Mouse (Mus musculus): ENCODE measurements around the gene Itfg2. TPM values are rescaled to one million over a fixed set of nuclear protein-coding genes. Genes with fewer than 3 reads are reported as not detected.

Gene Itfg2
- 42.1 and 43.3 TPM in 2 replicates for polyA plus RNA-seq (2014; fragmentation: Nextera tagmentation; extraction: Ambion mirVana)

DNA sequence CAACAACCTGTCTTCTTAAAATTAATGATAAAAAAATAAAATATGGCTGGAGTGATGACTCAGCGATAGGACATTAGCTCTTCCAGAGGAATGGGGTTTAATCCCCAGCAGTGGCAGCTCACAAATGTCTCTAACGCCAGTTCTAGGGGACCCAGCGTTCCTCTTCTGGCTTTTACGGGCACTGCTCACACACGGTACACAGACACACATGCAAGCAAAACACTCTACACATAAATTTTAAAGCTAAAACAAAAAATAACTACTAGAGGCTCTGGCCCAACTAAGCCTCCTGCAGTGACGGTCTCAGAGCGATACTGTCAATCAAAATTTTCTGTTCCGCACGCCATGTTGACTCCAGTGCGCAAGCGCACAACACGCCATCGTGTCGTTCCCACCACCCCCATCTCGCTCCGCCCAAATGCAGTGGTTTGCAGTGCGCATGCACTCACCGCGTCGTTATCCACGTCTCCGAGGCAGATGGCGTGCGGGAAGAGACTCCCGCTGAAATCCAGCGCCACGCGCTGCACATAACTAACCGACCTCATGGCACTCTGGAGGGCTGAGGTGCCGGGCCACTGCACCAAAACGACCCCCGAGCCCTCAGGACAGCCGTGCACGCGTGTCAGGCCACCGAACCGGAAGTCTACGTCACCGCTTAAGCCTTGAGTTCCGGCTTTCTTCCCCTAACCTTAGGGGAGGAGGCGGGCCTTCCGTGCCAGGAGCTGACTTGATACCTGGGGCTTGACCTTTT lies at the start of gene Itfg2:
Gene Itfg2, minus strand, starts transcription at position 663 of the 751 bp plus-strand sequence.
- Histone ChIP-seq H3K4me2 (ENCODE audit: low read length) (peak within 1 kb of the TSS; percentile 61), H3K27me3 (ENCODE audit: control insufficient read depth, insufficient read depth, low read length) (no peaks in the 10 kb centered on the region), H3K4me1 (ENCODE audit: control insufficient read depth, insufficient read depth, low read length) (peaks cover 4% of the 10 kb centered on the region; the same call in 1 of the 2 replicates), H3K27ac (replicated peaks; ENCODE audit: low read depth, low read length) (peak within 1 kb of the TSS; percentile 99), H3K9me3 (ENCODE audit: control insufficient read depth, low read length) (no peaks in the 10 kb centered on the region), H3K36me3 (ENCODE audit: control insufficient read depth, insufficient read depth, low read length) (peaks cover 11% of the 10 kb centered on the region), H3K4me3 (replicated peaks; ENCODE audit: low read depth, low read length) (peak within 1 kb of the TSS; percentile 61), H3K9ac (replicated peaks; ENCODE audit: low read length) (peak within 1 kb of the TSS; percentile 78)
- ATAC-seq (ENCODE audit: low FRiP score, low TSS enrichment) (peak; percentile 94), DNase-seq (peak; percentile 98)
- WGBS: under 1% methylated on average over 42 of the region's 42 CpGs

DNA sequence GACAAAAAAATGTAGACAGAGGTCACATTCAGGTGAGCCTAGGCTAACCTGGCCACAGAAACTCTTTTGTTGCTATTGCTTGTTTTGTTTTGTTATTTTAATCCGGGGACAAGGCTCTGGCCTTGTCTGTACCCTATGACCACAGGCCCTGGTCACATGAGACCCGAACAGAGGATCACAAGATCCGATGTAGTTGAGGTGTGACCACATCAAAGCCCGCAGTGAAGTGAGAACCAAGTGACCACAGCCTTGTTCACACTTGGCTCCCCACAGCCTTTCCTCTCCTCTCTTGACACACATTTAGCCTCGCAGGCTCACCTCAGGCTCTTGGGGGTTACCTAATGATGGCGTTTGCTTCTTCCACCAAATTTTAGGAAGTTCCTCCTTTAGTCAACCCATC lies 49.4 kb upstream of the Itfg2 start:
- WGBS: 94% methylated on average over 6 of the region's 6 CpGs
- no peak for DNase-seq
- Histone ChIP-seq H3K4me2 (ENCODE audit: low read length) (no peak overlapping the region), H3K36me3 (ENCODE audit: control insufficient read depth, insufficient read depth, low read length) (no peaks in the 10 kb centered on the region), H3K4me3 (replicated peaks; ENCODE audit: low read depth, low read length) (no peak overlapping the region), H3K4me1 (ENCODE audit: control insufficient read depth, insufficient read depth, low read length) (no peaks in the 10 kb centered on the region), H3K27ac (replicated peaks; ENCODE audit: low read depth, low read length) (no peak overlapping the region), H3K9me3 (ENCODE audit: control insufficient read depth, low read length) (no peaks in the 10 kb centered on the region), H3K9ac (replicated peaks; ENCODE audit: low read length) (no peak overlapping the region), H3K27me3 (ENCODE audit: control insufficient read depth, insufficient read depth, low read length) (no peaks in the 10 kb centered on the region)
- ATAC-seq (ENCODE audit: low FRiP score, low TSS enrichment): no peak

DNA sequence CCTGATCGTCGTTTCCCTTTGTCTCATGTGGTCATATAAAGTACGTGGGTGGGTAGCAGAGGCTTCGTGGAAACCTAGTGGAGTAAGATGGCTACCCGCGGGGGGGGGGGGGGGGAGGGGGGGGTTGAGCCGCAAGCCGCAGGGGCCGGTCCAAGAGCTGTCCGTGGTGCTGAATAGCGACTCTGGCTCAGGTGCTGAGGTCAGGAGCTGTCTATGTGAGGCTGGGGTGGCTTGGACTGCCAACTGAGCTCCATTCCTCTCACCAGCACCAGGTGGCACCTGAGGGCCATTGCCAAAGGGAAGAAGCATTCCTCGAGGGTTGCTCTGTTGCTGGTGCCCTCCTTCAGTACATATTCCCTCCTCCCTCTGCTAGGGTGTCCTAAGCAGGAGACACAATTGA lies 44.7 kb upstream of the Itfg2 start:
- no peak overlapping the region for H3K9ac ChIP-seq (replicated peaks; ENCODE audit: low read length)
- H3K4me2 ChIP-seq (ENCODE audit: low read length): no peak overlapping the region
- H3K4me1 ChIP-seq (ENCODE audit: control insufficient read depth, insufficient read depth, low read length): no peaks in the 10 kb centered on the region
- WGBS: 8% methylated on average over 12 of the region's 12 CpGs
- H3K4me3 ChIP-seq (replicated peaks; ENCODE audit: low read depth, low read length): no peak overlapping the region
- ATAC-seq (ENCODE audit: low FRiP score, low TSS enrichment) (no peak), DNase-seq (no peak)
- H3K27me3 ChIP-seq (ENCODE audit: control insufficient read depth, insufficient read depth, low read length): no peaks in the 10 kb centered on the region
- no peaks in the 10 kb centered on the region for H3K36me3 ChIP-seq (ENCODE audit: control insufficient read depth, insufficient read depth, low read length)
- H3K27ac ChIP-seq (replicated peaks; ENCODE audit: low read depth, low read length): no peak overlapping the region
- H3K9me3 ChIP-seq (ENCODE audit: control insufficient read depth, low read length): no peaks in the 10 kb centered on the region

DNA sequence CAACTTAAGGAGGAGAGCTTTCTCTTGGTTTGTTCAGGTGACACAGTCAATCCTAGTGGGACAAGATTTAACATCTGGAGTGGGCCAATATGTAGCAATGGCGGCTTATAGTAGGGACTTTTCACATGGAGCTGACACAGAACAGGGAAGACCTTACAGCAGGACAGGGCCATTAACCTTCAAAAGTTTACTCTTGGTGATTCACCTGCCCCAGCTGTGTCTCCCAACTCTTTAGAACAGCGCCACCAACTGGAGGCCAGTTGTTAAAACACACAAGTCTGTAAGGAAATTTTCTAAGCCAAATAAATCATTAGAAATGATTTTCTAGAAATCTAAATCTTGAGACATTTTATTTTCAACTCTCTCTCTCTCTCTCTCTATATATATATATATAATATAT lies 42.6 kb upstream of the Itfg2 start:
- no peaks in the 10 kb centered on the region for H3K9me3 ChIP-seq (ENCODE audit: control insufficient read depth, low read length)
- ATAC-seq (ENCODE audit: low FRiP score, low TSS enrichment) (no peak), DNase-seq (no peak)
- no peaks in the 10 kb centered on the region for H3K36me3 ChIP-seq (ENCODE audit: control insufficient read depth, insufficient read depth, low read length)
- no peaks in the 10 kb centered on the region for H3K27me3 ChIP-seq (ENCODE audit: control insufficient read depth, insufficient read depth, low read length)
- no peak overlapping the region for H3K4me2 ChIP-seq (ENCODE audit: low read length)
- WGBS: 47% methylated on average over 2 of the region's 2 CpGs
- no peaks in the 10 kb centered on the region for H3K4me1 ChIP-seq (ENCODE audit: control insufficient read depth, insufficient read depth, low read length)
- no peak overlapping the region for H3K9ac ChIP-seq (replicated peaks; ENCODE audit: low read length)
- H3K4me3 ChIP-seq (replicated peaks; ENCODE audit: low read depth, low read length): no peak overlapping the region
- H3K27ac ChIP-seq (replicated peaks; ENCODE audit: low read depth, low read length): no peak overlapping the region

DNA sequence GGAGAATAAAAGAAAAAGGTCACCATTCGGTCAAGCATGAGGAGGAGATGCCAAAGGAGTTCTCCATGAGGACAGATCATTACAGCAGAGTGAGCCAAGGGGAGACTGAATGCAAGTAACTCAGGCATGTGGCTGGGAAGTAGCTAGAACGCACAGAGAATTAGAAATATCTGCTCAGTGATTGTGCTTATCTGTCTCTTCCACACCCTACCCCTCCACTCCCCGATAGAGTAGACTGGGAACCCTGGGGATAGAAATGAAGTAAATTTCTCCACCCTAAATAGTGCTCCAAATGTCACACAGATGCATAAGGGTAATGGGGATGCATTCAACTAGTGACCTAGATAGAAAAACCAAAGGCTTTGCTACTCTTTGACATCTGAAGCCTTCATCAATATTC lies 41.8 kb upstream of the Itfg2 start:
- H3K9me3 ChIP-seq (ENCODE audit: control insufficient read depth, low read length): no peaks in the 10 kb centered on the region
- no peak overlapping the region for H3K9ac ChIP-seq (replicated peaks; ENCODE audit: low read length)
- ATAC-seq (ENCODE audit: low FRiP score, low TSS enrichment): no peak
- no peaks in the 10 kb centered on the region for H3K36me3 ChIP-seq (ENCODE audit: control insufficient read depth, insufficient read depth, low read length)
- no peak overlapping the region for H3K4me3 ChIP-seq (replicated peaks; ENCODE audit: low read depth, low read length)
- no peaks in the 10 kb centered on the region for H3K4me1 ChIP-seq (ENCODE audit: control insufficient read depth, insufficient read depth, low read length)
- no peak for DNase-seq
- H3K4me2 ChIP-seq (ENCODE audit: low read length): no peak overlapping the region
- H3K27me3 ChIP-seq (ENCODE audit: control insufficient read depth, insufficient read depth, low read length): no peaks in the 10 kb centered on the region
- 68% methylated on average over 3 of the region's 3 CpGs for WGBS
- H3K27ac ChIP-seq (replicated peaks; ENCODE audit: low read depth, low read length): no peak overlapping the region

DNA sequence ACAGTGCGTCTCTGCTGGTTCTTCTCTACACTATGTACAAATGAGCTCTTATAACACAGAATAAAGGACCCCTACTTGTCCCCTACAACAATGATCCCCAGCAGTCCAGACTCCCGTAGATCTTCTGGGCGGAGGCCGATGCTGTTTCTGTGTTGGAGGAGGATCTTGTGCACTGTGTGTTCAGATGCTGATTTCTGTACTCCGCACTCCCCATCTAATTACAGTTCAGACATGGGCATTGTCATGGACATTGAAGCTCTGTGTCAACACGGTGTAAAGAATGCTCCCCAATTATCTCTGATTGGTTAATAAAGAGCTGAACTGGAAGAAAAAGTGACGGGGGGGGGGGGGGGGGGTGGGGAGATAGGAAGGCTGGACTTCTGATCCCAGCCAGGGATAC lies 41.3 kb upstream of the Itfg2 start:
- Histone ChIP-seq H3K27ac (replicated peaks; ENCODE audit: low read depth, low read length) (no peak overlapping the region), H3K9me3 (ENCODE audit: control insufficient read depth, low read length) (no peaks in the 10 kb centered on the region), H3K4me1 (ENCODE audit: control insufficient read depth, insufficient read depth, low read length) (no peaks in the 10 kb centered on the region), H3K9ac (replicated peaks; ENCODE audit: low read length) (no peak overlapping the region), H3K27me3 (ENCODE audit: control insufficient read depth, insufficient read depth, low read length) (no peaks in the 10 kb centered on the region), H3K4me3 (replicated peaks; ENCODE audit: low read depth, low read length) (no peak overlapping the region), H3K36me3 (ENCODE audit: control insufficient read depth, insufficient read depth, low read length) (no peaks in the 10 kb centered on the region), H3K4me2 (ENCODE audit: low read length) (no peak overlapping the region)
- no peak for ATAC-seq (ENCODE audit: low FRiP score, low TSS enrichment)
- 68% methylated on average over 7 of the region's 7 CpGs for WGBS
- DNase-seq: no peak

DNA sequence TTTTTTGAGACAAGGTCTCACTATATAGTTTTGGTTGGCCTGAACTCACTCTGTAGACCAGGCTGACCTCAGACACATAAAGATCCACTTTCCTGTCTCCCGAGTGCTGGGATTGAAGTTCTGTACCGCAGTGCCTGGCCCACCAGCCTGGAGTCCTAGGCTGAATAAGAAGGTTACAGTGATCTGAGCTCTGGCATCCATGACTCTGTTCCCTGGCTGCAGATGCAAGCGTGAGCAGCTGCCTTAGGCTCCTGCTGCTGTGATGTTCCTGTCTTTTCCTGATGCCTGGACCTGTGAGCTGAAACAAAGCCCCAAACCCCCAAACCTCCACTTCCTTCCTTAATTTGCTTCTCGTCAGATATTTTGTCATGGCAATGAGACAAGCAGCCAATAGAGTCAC lies 40.3 kb upstream of the Itfg2 start:
- Histone ChIP-seq H3K9ac (replicated peaks; ENCODE audit: low read length) (no peak overlapping the region), H3K27me3 (ENCODE audit: control insufficient read depth, insufficient read depth, low read length) (no peaks in the 10 kb centered on the region), H3K4me3 (replicated peaks; ENCODE audit: low read depth, low read length) (no peak overlapping the region), H3K4me1 (ENCODE audit: control insufficient read depth, insufficient read depth, low read length) (no peaks in the 10 kb centered on the region), H3K4me2 (ENCODE audit: low read length) (no peak overlapping the region), H3K27ac (replicated peaks; ENCODE audit: low read depth, low read length) (no peak overlapping the region), H3K9me3 (ENCODE audit: control insufficient read depth, low read length) (no peaks in the 10 kb centered on the region), H3K36me3 (ENCODE audit: control insufficient read depth, insufficient read depth, low read length) (no peaks in the 10 kb centered on the region)
- WGBS: 92% methylated on average over 4 of the region's 4 CpGs
- ATAC-seq (ENCODE audit: low FRiP score, low TSS enrichment) (no peak), DNase-seq (no peak)

DNA sequence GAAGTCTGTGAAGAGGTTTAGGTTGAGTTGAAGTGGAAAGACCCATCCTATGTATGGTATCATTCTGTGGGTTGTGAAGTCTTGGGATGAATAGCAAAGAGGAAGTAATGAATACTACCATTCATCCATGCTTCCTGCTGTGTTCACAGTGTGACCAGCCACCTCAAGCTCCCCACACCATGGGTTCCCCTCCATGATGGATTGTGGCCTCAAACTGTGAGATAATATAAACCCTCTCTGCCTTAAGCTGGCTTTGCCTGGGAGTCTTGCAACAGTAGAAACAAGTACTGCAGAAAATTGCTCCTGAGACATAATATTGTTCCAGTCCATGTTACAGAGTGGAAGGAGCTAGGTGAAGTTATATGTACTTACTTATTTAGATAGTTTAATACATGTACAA lies 36.9 kb upstream of the Itfg2 start:
- H3K27me3 ChIP-seq (ENCODE audit: control insufficient read depth, insufficient read depth, low read length): no peaks in the 10 kb centered on the region
- no peaks in the 10 kb centered on the region for H3K4me1 ChIP-seq (ENCODE audit: control insufficient read depth, insufficient read depth, low read length)
- H3K36me3 ChIP-seq (ENCODE audit: control insufficient read depth, insufficient read depth, low read length): no peaks in the 10 kb centered on the region
- no peak overlapping the region for H3K27ac ChIP-seq (replicated peaks; ENCODE audit: low read depth, low read length)
- DNase-seq (no peak), ATAC-seq (ENCODE audit: low FRiP score, low TSS enrichment) (no peak)
- no peaks in the 10 kb centered on the region for H3K9me3 ChIP-seq (ENCODE audit: control insufficient read depth, low read length)
- no peak overlapping the region for H3K4me3 ChIP-seq (replicated peaks; ENCODE audit: low read depth, low read length)
- H3K9ac ChIP-seq (replicated peaks; ENCODE audit: low read length): no peak overlapping the region
- no peak overlapping the region for H3K4me2 ChIP-seq (ENCODE audit: low read length)

DNA sequence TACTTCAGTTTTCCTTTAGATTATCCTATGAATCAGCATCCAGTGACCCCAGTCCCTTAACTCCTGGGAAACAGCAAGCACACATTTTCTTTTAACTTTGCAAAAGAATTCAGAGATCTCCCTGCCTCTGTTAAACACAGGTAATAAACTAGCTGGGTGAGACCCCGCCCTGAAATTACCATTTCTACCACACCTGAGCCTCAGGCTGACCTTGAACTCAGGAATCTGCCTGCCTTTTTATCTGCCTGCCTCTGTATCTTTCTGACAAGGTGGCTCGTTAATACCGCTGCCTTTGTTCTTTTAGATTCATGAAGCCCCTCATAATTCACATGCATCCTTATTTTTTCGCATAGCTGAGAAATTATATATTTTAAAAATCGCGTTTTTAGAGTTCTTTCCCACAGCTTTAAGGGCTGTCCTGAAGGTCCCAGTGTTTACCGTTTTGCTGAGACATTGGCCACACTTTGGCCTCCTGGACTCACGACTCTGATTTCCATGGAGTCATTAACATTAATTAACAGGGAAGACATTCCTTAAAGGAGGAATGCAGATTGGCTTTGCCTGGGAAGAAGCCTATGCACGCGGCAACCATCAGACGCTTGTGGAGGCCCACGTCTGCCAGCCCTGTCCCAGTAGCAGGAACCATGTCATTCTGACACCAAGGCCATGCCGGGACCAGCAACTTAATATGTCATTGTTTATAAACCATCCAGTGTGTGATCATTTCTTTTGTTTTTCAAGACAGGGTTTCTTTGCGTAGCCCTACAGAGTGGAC lies 36.2 kb upstream of the Itfg2 start:
- no peak overlapping the region for H3K9ac ChIP-seq (replicated peaks; ENCODE audit: low read length)
- no peak for DNase-seq
- no peaks in the 10 kb centered on the region for H3K4me1 ChIP-seq (ENCODE audit: control insufficient read depth, insufficient read depth, low read length)
- ATAC-seq (ENCODE audit: low FRiP score, low TSS enrichment): no peak
- no peaks in the 10 kb centered on the region for H3K36me3 ChIP-seq (ENCODE audit: control insufficient read depth, insufficient read depth, low read length)
- H3K27me3 ChIP-seq (ENCODE audit: control insufficient read depth, insufficient read depth, low read length): no peaks in the 10 kb centered on the region
- no peaks in the 10 kb centered on the region for H3K9me3 ChIP-seq (ENCODE audit: control insufficient read depth, low read length)
- H3K4me2 ChIP-seq (ENCODE audit: low read length): no peak overlapping the region
- H3K27ac ChIP-seq (replicated peaks; ENCODE audit: low read depth, low read length): no peak overlapping the region
- 86% methylated on average over 14 of the region's 14 CpGs for whole genome bisulfite sequencing
- no peak overlapping the region for H3K4me3 ChIP-seq (replicated peaks; ENCODE audit: low read depth, low read length)
